Mouse (Mus musculus): ENCODE measurements around the gene Foxd1. TPM values are rescaled to one million over a fixed set of nuclear protein-coding genes. Genes with fewer than 3 reads are reported as not detected.

Foxd1 gene
- total and polyA plus RNA-seq, 2 experiments from 2014 or later: 0.74 to 1.6 TPM

GRCm38 (mm10) chr13:98317911-98318310 lies 36.1 kb upstream of the Foxd1 start:
- H3K4me3 ChIP-seq (ENCODE audit: low read length): no peak overlapping the region
- H3K4me2 ChIP-seq (ENCODE audit: low read depth, low read length): peak overlapping the region; percentile 74; the same call in 1 of the 2 replicates
- H3K9ac ChIP-seq (replicated peaks; ENCODE audit: low read length): no peak overlapping the region; the same call in 1 of the 2 replicates

GRCm38 (mm10) chr13:98325034-98325433 lies 29.0 kb upstream of the Foxd1 start:
- ATAC-seq (no peak), DNase-seq (ENCODE audit: low spot score) (no peak)
- Histone ChIP-seq H3K4me1 (ENCODE audit: insufficient read depth, low read length) (no peaks in the 10 kb centered on the region), H3K27me3 (ENCODE audit: insufficient read depth, low read length) (no peaks in the 10 kb centered on the region), H3K4me3 (ENCODE audit: low read length) (no peak overlapping the region), H3K27ac (no peak overlapping the region), H3K9ac (replicated peaks; ENCODE audit: low read length) (no peak overlapping the region), H3K36me3 (ENCODE audit: insufficient read depth, low read length) (no peaks in the 10 kb centered on the region), H3K9me3 (ENCODE audit: low read length) (no peaks in the 10 kb centered on the region), H3K4me2 (ENCODE audit: low read depth, low read length) (no peak overlapping the region)
- TF ChIP-seq CTCF (IDR thresholded peaks at IDR 0.05; ENCODE audit: low read depth): no peak
- 81% methylated on average over 11 of the region's 11 CpGs for WGBS

More at GRCm38 (mm10) chr13:98317911-98318310, 36.1 kb upstream of the Foxd1 start:
- H3K27me3 ChIP-seq (ENCODE audit: insufficient read depth, low read length): no peaks in the 10 kb centered on the region
- no peak for TF ChIP-seq CTCF (IDR thresholded peaks at IDR 0.05; ENCODE audit: low read depth)
- peaks cover 9% of the 10 kb centered on the region; the same call in 1 of the 2 replicates for H3K36me3 ChIP-seq (ENCODE audit: insufficient read depth, low read length)
- H3K4me1 ChIP-seq (ENCODE audit: insufficient read depth, low read length): peaks cover 11% of the 10 kb centered on the region; the same call in 1 of the 2 replicates
- DNase-seq (ENCODE audit: low spot score): no peak
- H3K27ac ChIP-seq: no peak overlapping the region
- no peaks in the 10 kb centered on the region for H3K9me3 ChIP-seq (ENCODE audit: low read length)
- 95% methylated on average over 6 of the region's 6 CpGs for WGBS
- ATAC-seq: no peak

GRCm38 (mm10) chr13:98332106-98332505 lies 21.9 kb upstream of the Foxd1 start:
- H3K9ac ChIP-seq (replicated peaks; ENCODE audit: low read length): no peak overlapping the region
- no peak overlapping the region for H3K4me3 ChIP-seq (ENCODE audit: low read length)
- H3K4me1 ChIP-seq (ENCODE audit: insufficient read depth, low read length): no peaks in the 10 kb centered on the region
- DNase-seq (ENCODE audit: low spot score) (no peak), ATAC-seq (no peak)
- H3K27me3 ChIP-seq (ENCODE audit: insufficient read depth, low read length): no peaks in the 10 kb centered on the region
- WGBS: 43% methylated on average over 2 of the region's 2 CpGs
- H3K27ac ChIP-seq: no peak overlapping the region
- no peak overlapping the region for H3K4me2 ChIP-seq (ENCODE audit: low read depth, low read length)
- H3K9me3 ChIP-seq (ENCODE audit: low read length): no peaks in the 10 kb centered on the region
- H3K36me3 ChIP-seq (ENCODE audit: insufficient read depth, low read length): no peaks in the 10 kb centered on the region
- TF ChIP-seq CTCF (IDR thresholded peaks at IDR 0.05; ENCODE audit: low read depth): peak; percentile 41

GRCm38 (mm10) chr13:98336205-98336604 lies 17.8 kb upstream of the Foxd1 start:
- no peak for TF ChIP-seq CTCF (IDR thresholded peaks at IDR 0.05; ENCODE audit: low read depth)
- WGBS: 90% methylated on average over 1 of the region's 1 CpGs
- no peak overlapping the region for H3K4me3 ChIP-seq (ENCODE audit: low read length)

GRCm38 (mm10) chr13:98340506-98340905 lies 13.5 kb upstream of the Foxd1 start:
- Histone ChIP-seq H3K9ac (replicated peaks; ENCODE audit: low read length) (no peak overlapping the region), H3K9me3 (ENCODE audit: low read length) (no peaks in the 10 kb centered on the region), H3K36me3 (ENCODE audit: insufficient read depth, low read length) (no peaks in the 10 kb centered on the region), H3K27me3 (ENCODE audit: insufficient read depth, low read length) (no peaks in the 10 kb centered on the region), H3K4me3 (ENCODE audit: low read length) (no peak overlapping the region), H3K4me1 (ENCODE audit: insufficient read depth, low read length) (no peaks in the 10 kb centered on the region), H3K4me2 (ENCODE audit: low read depth, low read length) (no peak overlapping the region), H3K27ac (no peak overlapping the region)
- DNase-seq (ENCODE audit: low spot score): no peak
- TF ChIP-seq CTCF (IDR thresholded peaks at IDR 0.05; ENCODE audit: low read depth): no peak
- ATAC-seq: no peak
- WGBS: 81% methylated on average over 5 of the region's 5 CpGs

More at GRCm38 (mm10) chr13:98336205-98336604, 17.8 kb upstream of the Foxd1 start:
- no peak for ATAC-seq
- Histone ChIP-seq H3K27ac (no peak overlapping the region), H3K4me2 (ENCODE audit: low read depth, low read length) (no peak overlapping the region), H3K36me3 (ENCODE audit: insufficient read depth, low read length) (no peaks in the 10 kb centered on the region), H3K4me1 (ENCODE audit: insufficient read depth, low read length) (no peaks in the 10 kb centered on the region), H3K9me3 (ENCODE audit: low read length) (no peaks in the 10 kb centered on the region), H3K9ac (replicated peaks; ENCODE audit: low read length) (no peak overlapping the region), H3K27me3 (ENCODE audit: insufficient read depth, low read length) (no peaks in the 10 kb centered on the region)
- no peak for DNase-seq (ENCODE audit: low spot score)

- no peaks in the 10 kb centered on the region for H3K9me3 ChIP-seq (ENCODE audit: low read length)
- no peak overlapping the region for H3K4me3 ChIP-seq (ENCODE audit: low read length)
- no peak overlapping the region for H3K4me2 ChIP-seq (ENCODE audit: low read depth, low read length)
- H3K4me1 ChIP-seq (ENCODE audit: insufficient read depth, low read length): no peaks in the 10 kb centered on the region
- no peak for TF ChIP-seq CTCF (IDR thresholded peaks at IDR 0.05; ENCODE audit: low read depth)
- H3K9ac ChIP-seq (replicated peaks; ENCODE audit: low read length): no peak overlapping the region
- ATAC-seq: no peak
- no peak for DNase-seq (ENCODE audit: low spot score)
- no peak overlapping the region for H3K27ac ChIP-seq
- peaks cover 39% of the 10 kb centered on the region for H3K27me3 ChIP-seq (ENCODE audit: insufficient read depth, low read length)
- 72% methylated on average over 4 of the region's 4 CpGs for WGBS
- H3K36me3 ChIP-seq (ENCODE audit: insufficient read depth, low read length): no peaks in the 10 kb centered on the region
Measured at GRCm38 (mm10) chr13:98349491-98349890, 4.6 kb upstream of the Foxd1 start.

- H3K4me2 ChIP-seq (ENCODE audit: low read depth, low read length): no peak overlapping the region
- 0 out of 2 replicates have a peak, but pooled peaks cover 4% of the 10 kb centered on the region for H3K4me1 ChIP-seq (ENCODE audit: insufficient read depth, low read length)
- no peak overlapping the region for H3K27ac ChIP-seq
- ATAC-seq (no peak), DNase-seq (ENCODE audit: low spot score) (peak; percentile 28)
- peak; percentile 62 for TF ChIP-seq CTCF (IDR thresholded peaks at IDR 0.05; ENCODE audit: low read depth)
- H3K9me3 ChIP-seq (ENCODE audit: low read length): no peaks in the 10 kb centered on the region
- H3K9ac ChIP-seq (replicated peaks; ENCODE audit: low read length): no peak overlapping the region
- whole genome bisulfite sequencing: 3% methylated on average over 8 of the region's 8 CpGs
- no peak overlapping the region for H3K4me3 ChIP-seq (ENCODE audit: low read length)
- H3K36me3 ChIP-seq (ENCODE audit: insufficient read depth, low read length): no peaks in the 10 kb centered on the region
- H3K27me3 ChIP-seq (ENCODE audit: insufficient read depth, low read length): peaks cover 43% of the 10 kb centered on the region
Measured at GRCm38 (mm10) chr13:98351527-98351926, 2.5 kb upstream of the Foxd1 start.

Measured in hindbrain, postnatal 0 days (tissue).